Mouse (Mus musculus) MEL (cell line): Measurements from ENCODE around the gene Carm1. TPM values are rescaled to one million over a fixed set of nuclear protein-coding genes. Genes with fewer than 3 reads are reported as not detected.

Experiments used
- DNase-seq: peaks from one replicate; pipeline ENCODE4 v3.0.0; 2011; ENCODE audit warnings: low read depth, low spot score
- H3K27ac ChIP-seq: 2 replicates; pipeline ENCODE4 v1.5.1; 2012; ENCODE audit warnings: low read depth, mild to moderate bottlenecking, control low read depth, low read length, moderate library complexity; ENCODE audit not compliant: control insufficient read depth
- H3K27me3 ChIP-seq, 2 experiments: fragments of 150-350 bp in 1 of 2; sonication (generic) in 1 of 2; 2 replicates each; pipeline ENCODE4 v1.6.1; 2012; ENCODE audit warnings: low read length in 2 of 2, mild to moderate bottlenecking in 2 of 2, improper control_type of control experiment in 1 of 2, moderate library complexity in 1 of 2; ENCODE audit not compliant: insufficient read depth in 2 of 2, control insufficient read depth in 1 of 2
- H3K36me3 ChIP-seq, 2 experiments: 2 replicates each; pipeline ENCODE4 v1.6.1; 2012 to 2014; ENCODE audit warnings: low read length in 2 of 2, improper control_type of control experiment in 1 of 2, inconsistent platforms in 1 of 2, mild to moderate bottlenecking in 1 of 2; ENCODE audit not compliant: insufficient read depth in 2 of 2, control insufficient read depth in 1 of 2
- H3K4me1 ChIP-seq, 2 experiments: fragments of 150-350 bp in 1 of 2; sonication (generic) in 1 of 2; 2 replicates each; pipeline ENCODE4 v1.6.1; 2012; ENCODE audit warnings: low read length in 2 of 2, improper control_type of control experiment in 1 of 2, mild to moderate bottlenecking in 1 of 2; ENCODE audit not compliant: insufficient read depth in 2 of 2, control insufficient read depth in 1 of 2
- H3K4me3 ChIP-seq, 2 experiments: fragments of 150-350 bp in 1 of 2; sonication (generic) in 1 of 2; 2 replicates each; pipeline ENCODE4 v1.5.1; 2012; ENCODE audit warnings: low read depth in 2 of 2, low read length in 2 of 2, mild to moderate bottlenecking in 2 of 2, moderate library complexity in 2 of 2, control low read depth in 1 of 2, improper control_type of control experiment in 1 of 2; ENCODE audit not compliant: control insufficient read depth in 1 of 2, insufficient read depth in 1 of 2
- H3K79me2 ChIP-seq: 2 replicates; pipeline ENCODE4 v1.6.1; 2012; ENCODE audit warnings: mild to moderate bottlenecking, low read length, moderate library complexity; ENCODE audit not compliant: control insufficient read depth, poor library complexity, insufficient read depth
- H3K9ac ChIP-seq: 2 replicates; pipeline ENCODE4 v1.6.1; 2012; ENCODE audit warnings: low read depth, mild to moderate bottlenecking, control low read depth, low read length, moderate library complexity; ENCODE audit not compliant: control insufficient read depth, poor library complexity, severe bottlenecking
- H3K9me3 ChIP-seq: fragments of 150-350 bp; sonication (generic); replicated peaks from 2 replicates; pipeline ENCODE4 v1.6.1; 2012; ENCODE audit warnings: mild to moderate bottlenecking, low read length, improper control_type of control experiment, moderate library complexity; ENCODE audit not compliant: insufficient read depth
- CTCF ChIP-seq, 3 experiments: IDR thresholded peaks in 2 of 3; conservative IDR thresholded peaks in 1 of 3; 2 replicates each; pipeline ENCODE4 v1.5.1; 2011 to 2012; ENCODE audit warnings: low read length in 3 of 3, low read depth in 2 of 3, mild to moderate bottlenecking in 2 of 3, improper control_type of control experiment in 1 of 3, inconsistent platforms in 1 of 3, mixed read lengths in 1 of 3, moderate library complexity in 1 of 3; ENCODE audit not compliant: control insufficient read depth in 1 of 3, insufficient read depth in 1 of 3, poor library complexity in 1 of 3, severe bottlenecking in 1 of 3
- E2F4 ChIP-seq: IDR thresholded peaks from 2 replicates; pipeline ENCODE4 v1.6.1; 2011; ENCODE audit warnings: low read depth, low read length, improper control_type of control experiment, borderline replicate concordance
- ELF1 ChIP-seq: IDR thresholded peaks from 2 replicates; pipeline ENCODE4 v1.6.1; 2014; ENCODE audit warnings: low read depth, mild to moderate bottlenecking, inconsistent platforms, low read length, improper control_type of control experiment, moderate library complexity
- EP300 ChIP-seq, 2 experiments: IDR thresholded peaks; 2 replicates each; pipeline ENCODE4 v1.6.1; 2011; ENCODE audit warnings: improper control_type of control experiment in 2 of 2, low read length in 2 of 2, low read depth in 1 of 2, mild to moderate bottlenecking in 1 of 2
- GATA1 ChIP-seq: IDR thresholded peaks from 2 replicates; pipeline ENCODE4 v1.6.1; 2011; ENCODE audit warnings: low read depth, low read length, improper control_type of control experiment
- HCFC1 ChIP-seq: IDR thresholded peaks from 2 replicates; pipeline ENCODE4 v1.6.1; 2012; ENCODE audit warnings: low read depth, mild to moderate bottlenecking, inconsistent platforms, low read length, improper control_type of control experiment, moderate library complexity
- JUND ChIP-seq: IDR thresholded peaks from 2 replicates; pipeline ENCODE4 v1.6.1; 2011; ENCODE audit warnings: low read depth, mild to moderate bottlenecking, improper control_type of control experiment, low read length
- KAT2A ChIP-seq: conservative IDR thresholded peaks from 2 replicates; pipeline ENCODE4 v1.6.1; 2012; ENCODE audit warnings: low read depth, low read length, improper control_type of control experiment, inconsistent platforms
- MAZ ChIP-seq: IDR thresholded peaks from 2 replicates; pipeline ENCODE4 v1.6.1; 2012; ENCODE audit warnings: low read depth, mild to moderate bottlenecking, inconsistent platforms, low read length, improper control_type of control experiment
- MEF2A ChIP-seq: IDR thresholded peaks from 2 replicates; pipeline ENCODE4 v1.6.1; 2014; ENCODE audit warnings: low read depth, mild to moderate bottlenecking, inconsistent platforms, low read length, improper control_type of control experiment; ENCODE audit not compliant: poor library complexity, insufficient replicate concordance, severe bottlenecking; ENCODE audit errors: extremely low read depth
- MXI1 ChIP-seq: IDR thresholded peaks from 2 replicates; pipeline ENCODE4 v1.6.1; 2011; ENCODE audit warnings: mild to moderate bottlenecking, low read depth, low read length, improper control_type of control experiment
- MYC ChIP-seq: IDR thresholded peaks from 2 replicates; pipeline ENCODE4 v1.6.1; 2011; ENCODE audit warnings: low read depth, mild to moderate bottlenecking, low read length, improper control_type of control experiment, moderate library complexity
- POLR2A ChIP-seq, 2 experiments: IDR thresholded peaks; 2 replicates each; pipeline ENCODE4 v1.6.1; 2011 to 2012; ENCODE audit warnings: low read length in 2 of 2, mild to moderate bottlenecking in 2 of 2, control low read depth in 1 of 2, improper control_type of control experiment in 1 of 2, low read depth in 1 of 2, moderate library complexity in 1 of 2; ENCODE audit not compliant: control insufficient read depth in 1 of 2, insufficient read depth in 1 of 2, poor library complexity in 1 of 2
- POLR2AphosphoS2 ChIP-seq: IDR thresholded peaks from 2 replicates; pipeline ENCODE4 v1.6.1; 2011; ENCODE audit warnings: low read length, improper control_type of control experiment
- POLR2AphosphoS5 ChIP-seq: IDR thresholded peaks from 2 replicates; pipeline ENCODE4 v1.6.1; 2012; ENCODE audit warnings: low read depth, borderline replicate concordance, mild to moderate bottlenecking, inconsistent platforms, low read length, moderate library complexity, mixed read lengths
- RAD21 ChIP-seq: IDR thresholded peaks from 2 replicates; pipeline ENCODE4 v1.6.1; 2011; ENCODE audit warnings: mild to moderate bottlenecking, low read depth, low read length, improper control_type of control experiment
- RCOR1 ChIP-seq: IDR thresholded peaks from 2 replicates; pipeline ENCODE4 v1.6.1; 2012; ENCODE audit warnings: low read depth, mild to moderate bottlenecking, inconsistent platforms, low read length, improper control_type of control experiment
- SIN3A ChIP-seq: IDR thresholded peaks from 2 replicates; pipeline ENCODE4 v1.6.1; 2012; ENCODE audit warnings: low read length, improper control_type of control experiment, inconsistent platforms
- SMC3 ChIP-seq: IDR thresholded peaks from 2 replicates; pipeline ENCODE4 v1.6.1; 2011; ENCODE audit warnings: low read depth, low read length, improper control_type of control experiment
- TAL1 ChIP-seq: IDR thresholded peaks from 2 replicates; pipeline ENCODE4 v1.6.1; 2012; ENCODE audit warnings: mild to moderate bottlenecking, inconsistent platforms, low read length, moderate library complexity, mixed read lengths
- TBP ChIP-seq: IDR thresholded peaks from 2 replicates; pipeline ENCODE4 v1.8.0; 2011; ENCODE audit warnings: low read depth, low read length, improper control_type of control experiment
- USF2 ChIP-seq, 2 experiments: IDR thresholded peaks; 2 replicates each; pipeline ENCODE4 v1.6.1; 2011 to 2012; ENCODE audit warnings: improper control_type of control experiment in 2 of 2, low read length in 2 of 2, borderline replicate concordance in 1 of 2, inconsistent platforms in 1 of 2, low read depth in 1 of 2, mild to moderate bottlenecking in 1 of 2; ENCODE audit not compliant: insufficient read depth in 1 of 2
- ZC3H11A ChIP-seq: IDR thresholded peaks from 2 replicates; pipeline ENCODE4 v1.6.1; 2012; ENCODE audit warnings: low read depth, mild to moderate bottlenecking, inconsistent platforms, low read length, improper control_type of control experiment
- polyA plus RNA-seq, 2 experiments: library from polyadenylated mRNA; stranded (reverse) in 1 of 2; unstranded in 1 of 2; fragments of >175 nt in 1 of 2; fragments of >200 nt in 1 of 2; gene quantifications; 2 replicates each; pipeline versions ENCODE4 v1.2.1 to v1.2.4; 2012; ENCODE audit warnings: low replicate concordance in 2 of 2, low read depth in 1 of 2; ENCODE audit not compliant: insufficient read length in 2 of 2, insufficient read depth in 1 of 2, missing spikeins in 1 of 2
- total RNA-seq: library from RNA; depleted of rRNA; stranded (reverse); fragments of 300-350 nt; gene quantifications from 2 replicates; pipeline ENCODE4 v1.2.3, GENCODE M21; 2012

Gene Carm1
- total and polyA plus RNA-seq, 3 experiments = 121 to 423 (median 121) TPM

DNA sequence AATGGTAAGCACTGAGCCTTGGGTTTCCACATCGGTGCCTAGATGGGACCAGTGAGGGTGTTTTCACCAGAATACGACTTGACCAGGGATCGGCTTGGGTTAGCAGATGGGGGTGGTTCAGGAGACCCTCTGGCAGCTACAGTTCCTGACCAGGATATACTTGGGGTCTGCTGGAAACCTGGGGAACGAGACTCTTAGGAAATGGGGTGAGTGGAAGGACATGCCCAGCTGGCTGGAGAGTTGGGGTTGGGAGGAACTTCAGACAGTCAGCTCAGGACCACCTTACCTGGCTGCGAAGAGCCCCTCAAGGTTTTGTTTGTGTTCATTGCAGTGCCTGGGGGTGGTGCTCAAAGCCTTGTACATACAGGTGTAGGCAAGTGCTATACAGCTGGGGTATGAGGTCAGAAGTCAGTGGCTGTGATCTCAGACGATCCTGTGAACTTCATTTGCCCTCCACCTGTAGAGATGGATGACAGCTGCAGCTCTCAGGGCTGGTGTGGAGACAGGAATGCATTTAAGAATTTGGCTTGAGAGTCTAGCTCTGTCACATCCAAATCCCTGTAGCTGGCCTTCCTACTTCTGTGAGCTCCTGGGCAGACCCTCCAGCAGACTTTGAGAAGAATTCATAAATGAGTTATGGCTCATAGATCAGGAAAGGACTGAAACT lies 7.0 kb downstream of the Carm1 start:
- Histone ChIP-seq H3K27me3 (no peaks in the 10 kb centered on the region), H3K79me2 (peaks cover 74% of the 10 kb centered on the region), H3K4me1 (peaks cover 23 to 29% of the 10 kb centered on the region in 2 experiments), H3K4me3 (no peak overlapping the region), H3K36me3 (peaks cover 33 to 53% of the 10 kb centered on the region in 2 experiments), H3K27ac (no peak overlapping the region), H3K9me3 (no peaks in the 10 kb centered on the region), H3K9ac (no peak overlapping the region)
- DNase-seq = no peak
- TF ChIP-seq JUND = no peak
- TF ChIP-seq HCFC1 = no peak
- TF ChIP-seq MAZ = no peak
- TF ChIP-seq ELF1 = no peak
- TF ChIP-seq MXI1 = no peak
- no peak for TF ChIP-seq EP300 (IDR thresholded peaks at IDR 0.05; ENCODE audit: low read depth in 1 of 2, low read length in 2 of 2)
- TF ChIP-seq USF2 (IDR thresholded peaks at IDR 0.05; ENCODE audit: borderline replicate concordance in 1 of 2, insufficient read depth in 1 of 2, low read depth in 1 of 2, low read length in 2 of 2) = no peak
- no peak for TF ChIP-seq MEF2A
- no peak for TF ChIP-seq POLR2AphosphoS5
- no peak for TF ChIP-seq POLR2AphosphoS2
- no peak for TF ChIP-seq GATA1
- TF ChIP-seq ZC3H11A = no peak
- TF ChIP-seq E2F4 = no peak
- TF ChIP-seq RAD21 = no peak
- TF ChIP-seq POLR2A (IDR thresholded peaks at IDR 0.05; ENCODE audit: control insufficient read depth in 1 of 2, insufficient read depth in 1 of 2, low read depth in 1 of 2, low read length in 2 of 2, poor library complexity in 1 of 2) = no peak; a peak in 1 of 4 replicates
- TF ChIP-seq TAL1 = no peak
- TF ChIP-seq KAT2A = no peak
- TF ChIP-seq TBP = no peak

- Histone ChIP-seq H3K79me2 (peaks cover 67% of the 10 kb centered on the region), H3K4me3 (no peak overlapping the region), H3K9me3 (no peaks in the 10 kb centered on the region), H3K4me1 (peaks cover 21 to 35% of the 10 kb centered on the region in 2 experiments), H3K36me3 (peaks cover 33 to 53% of the 10 kb centered on the region in 2 experiments), H3K27ac (peak overlapping the region; percentile 1; the same call in 1 of the 2 replicates), H3K9ac (no peak overlapping the region), H3K27me3 (no peaks in the 10 kb centered on the region)
- peak; percentile 81 for DNase-seq
- TF ChIP-seq CTCF (IDR thresholded peaks at IDR 0.05 in 2 of 3, conservative IDR thresholded peaks at IDR 0.05 in 1 of 3; ENCODE audit: control insufficient read depth in 1 of 3, insufficient read depth in 1 of 3, low read depth in 2 of 3, low read length in 3 of 3, poor library complexity in 1 of 3, severe bottlenecking in 1 of 3) (peak; percentile 26 to 56 (median 53); a peak in 5 of 6 replicates), MAZ (no peak), SIN3A (no peak; the same call in none of the 2 replicates), ZC3H11A (peak; percentile 2; the same call in 1 of the 2 replicates), RAD21 (peak; percentile 46), POLR2A (IDR thresholded peaks at IDR 0.05; ENCODE audit: control insufficient read depth in 1 of 2, insufficient read depth in 1 of 2, low read depth in 1 of 2, low read length in 2 of 2, poor library complexity in 1 of 2) (peak in 1 of 2 experiments; percentile 44; a peak in 1 of 4 replicates), SMC3 (peak; percentile 58), TAL1 (no peak), RCOR1 (no peak), EP300 (IDR thresholded peaks at IDR 0.05; ENCODE audit: low read depth in 1 of 2, low read length in 2 of 2) (0 out of 4 replicates have a peak, but pooled peaks of 1 of the 2 experiments have one; percentile 5), MYC (peak; percentile 76; the same call in 1 of the 2 replicates), TBP (peak; percentile 67; the same call in 1 of the 2 replicates)
These were observed 8.6 kb downstream of the Carm1 start for GRCm38 (mm10) chr9:21555198-21555742.
